Mouse (Mus musculus) adipocyte (in vitro differentiated cells): ENCODE measurements around the gene Rimkla.

ENCODE experiments used
- DNase-seq: peaks from one replicate; pipeline ENCODE4 v3.0.0-alpha.2; 2016; ENCODE audit warnings: low spot score

Rimkla gene

GRCm38 (mm10) chr4:119417894-119418293 is 74.5 kb downstream of the Rimkla start:
- peak; percentile 41 for DNase-seq

- DNase-seq = peak; percentile 85
These were observed 75.2 kb downstream of the Rimkla start for GRCm38 (mm10) chr4:119417270-119417669.
